Mouse (Mus musculus): Measurements from ENCODE around the gene Exosc2. TPM values are rescaled to one million over a fixed set of nuclear protein-coding genes. Genes with fewer than 3 reads are reported as not detected.

Exosc2 gene
- polyA plus RNA-seq, 1 experiment = 24.4 TPM

DNA sequence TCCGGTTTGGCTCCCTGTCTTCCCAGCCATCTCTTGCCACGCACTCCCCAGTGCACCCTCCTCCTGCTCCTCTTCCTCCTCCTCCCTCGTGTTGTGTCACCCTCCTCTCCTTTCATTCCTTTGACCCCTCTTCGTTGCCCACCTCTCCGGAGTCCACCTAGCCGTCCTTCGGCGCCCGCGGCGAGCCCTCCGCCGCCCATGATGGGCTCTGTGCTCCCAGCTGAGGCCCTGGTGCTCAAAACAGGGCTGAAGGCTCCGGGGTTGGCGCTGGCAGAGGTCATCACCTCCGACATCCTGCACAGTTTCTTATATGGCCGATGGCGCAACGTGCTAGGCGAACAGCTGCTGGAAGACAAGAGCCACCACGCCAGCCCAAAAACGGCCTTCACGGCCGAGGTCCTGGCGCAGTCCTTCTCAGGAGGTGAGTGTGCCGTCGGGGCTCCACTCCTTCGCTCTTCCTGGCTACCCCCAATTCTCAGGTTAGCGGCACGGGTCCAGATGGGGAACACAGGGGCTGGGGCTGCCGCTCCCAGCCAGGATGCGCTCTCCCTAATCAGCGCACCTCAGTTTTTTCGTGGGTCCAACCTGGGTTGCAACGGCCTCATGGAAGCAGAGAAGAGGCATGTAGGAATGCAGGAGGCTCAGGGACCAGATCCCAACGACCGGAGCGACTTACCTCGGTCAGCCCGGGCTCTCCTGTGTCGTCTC, 30.5 kb upstream of the Exosc2 start, which contains the start of gene Prdm12:
Prdm12 (plus strand) TSS at position 137 of the 708 bp plus-strand sequence.
- Histone ChIP-seq H3K4me3 (ENCODE audit: insufficient read depth, low read length) (no peak within 1 kb of the TSS), H3K4me1 (ENCODE audit: control insufficient read depth, insufficient read depth, low read length) (no peaks in the 10 kb centered on the region), H3K27ac (ENCODE audit: insufficient read depth, low read length) (no peak within 1 kb of the TSS)
- no peak for TF ChIP-seq CTCF (IDR thresholded peaks at IDR 0.05; ENCODE audit: extremely low read depth, insufficient read depth, low read length)
- TF ChIP-seq POLR2A (IDR thresholded peaks at IDR 0.05; ENCODE audit: extremely low read depth, insufficient read depth, low read length) = no peak

GRCm38 (mm10) chr2:31640609-31641507, 29.7 kb upstream of the Exosc2 start:
- H3K4me3 ChIP-seq (ENCODE audit: insufficient read depth, low read length) = no peak overlapping the region
- no peak overlapping the region for H3K27ac ChIP-seq (ENCODE audit: insufficient read depth, low read length)
- H3K4me1 ChIP-seq (ENCODE audit: control insufficient read depth, insufficient read depth, low read length) = no peaks in the 10 kb centered on the region
- TF ChIP-seq POLR2A (IDR thresholded peaks at IDR 0.05; ENCODE audit: extremely low read depth, insufficient read depth, low read length) = no peak
- TF ChIP-seq CTCF (IDR thresholded peaks at IDR 0.05; ENCODE audit: extremely low read depth, insufficient read depth, low read length) = no peak

DNA sequence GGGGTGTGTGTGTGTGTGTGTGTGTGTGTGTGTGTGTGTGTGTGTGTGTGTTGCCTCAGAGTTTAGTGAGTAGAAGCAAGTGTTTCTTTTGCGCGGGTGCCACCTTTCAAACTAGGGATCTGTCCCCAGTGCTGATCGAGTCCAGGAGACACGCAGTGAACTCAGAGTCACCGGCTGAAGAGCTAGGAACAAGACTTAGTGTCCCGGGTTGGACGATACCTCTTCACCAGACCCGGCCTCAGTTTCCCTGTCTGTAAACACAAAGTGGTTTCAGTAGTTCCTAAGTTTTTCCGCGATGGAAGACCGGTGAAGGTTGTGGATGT, 29.0 kb upstream of the Exosc2 start:
- no peak overlapping the region for H3K4me3 ChIP-seq (ENCODE audit: insufficient read depth, low read length)
- TF ChIP-seq CTCF (IDR thresholded peaks at IDR 0.05; ENCODE audit: extremely low read depth, insufficient read depth, low read length) = no peak
- no peak for TF ChIP-seq POLR2A (IDR thresholded peaks at IDR 0.05; ENCODE audit: extremely low read depth, insufficient read depth, low read length)
- H3K27ac ChIP-seq (ENCODE audit: insufficient read depth, low read length) = no peak overlapping the region
- H3K4me1 ChIP-seq (ENCODE audit: control insufficient read depth, insufficient read depth, low read length) = no peaks in the 10 kb centered on the region

DNA sequence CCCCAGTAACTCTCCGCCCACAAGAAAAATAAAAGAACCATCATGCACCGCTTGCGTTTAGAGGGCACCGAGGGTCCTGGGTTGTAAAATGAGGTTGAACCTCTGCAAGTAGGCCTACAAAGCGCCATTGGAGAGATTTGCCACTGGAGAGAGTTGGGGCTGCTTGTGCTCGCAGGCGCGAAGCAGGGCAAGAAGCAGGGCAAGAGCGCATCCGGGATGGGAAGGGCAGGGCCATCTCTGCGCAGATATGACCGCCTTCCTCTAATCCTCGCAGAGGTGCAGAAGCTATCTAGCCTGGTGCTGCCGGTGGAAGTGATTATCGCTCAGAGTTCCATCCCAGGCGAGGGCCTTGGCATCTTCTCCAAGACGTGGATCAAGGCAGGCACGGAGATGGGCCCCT, 28.6 kb upstream of the Exosc2 start:
- Histone ChIP-seq H3K27ac (ENCODE audit: insufficient read depth, low read length) (no peak overlapping the region), H3K4me1 (ENCODE audit: control insufficient read depth, insufficient read depth, low read length) (no peaks in the 10 kb centered on the region), H3K4me3 (ENCODE audit: insufficient read depth, low read length) (no peak overlapping the region)
- TF ChIP-seq CTCF (IDR thresholded peaks at IDR 0.05; ENCODE audit: extremely low read depth, insufficient read depth, low read length) (no peak), POLR2A (IDR thresholded peaks at IDR 0.05; ENCODE audit: extremely low read depth, insufficient read depth, low read length) (no peak)

DNA sequence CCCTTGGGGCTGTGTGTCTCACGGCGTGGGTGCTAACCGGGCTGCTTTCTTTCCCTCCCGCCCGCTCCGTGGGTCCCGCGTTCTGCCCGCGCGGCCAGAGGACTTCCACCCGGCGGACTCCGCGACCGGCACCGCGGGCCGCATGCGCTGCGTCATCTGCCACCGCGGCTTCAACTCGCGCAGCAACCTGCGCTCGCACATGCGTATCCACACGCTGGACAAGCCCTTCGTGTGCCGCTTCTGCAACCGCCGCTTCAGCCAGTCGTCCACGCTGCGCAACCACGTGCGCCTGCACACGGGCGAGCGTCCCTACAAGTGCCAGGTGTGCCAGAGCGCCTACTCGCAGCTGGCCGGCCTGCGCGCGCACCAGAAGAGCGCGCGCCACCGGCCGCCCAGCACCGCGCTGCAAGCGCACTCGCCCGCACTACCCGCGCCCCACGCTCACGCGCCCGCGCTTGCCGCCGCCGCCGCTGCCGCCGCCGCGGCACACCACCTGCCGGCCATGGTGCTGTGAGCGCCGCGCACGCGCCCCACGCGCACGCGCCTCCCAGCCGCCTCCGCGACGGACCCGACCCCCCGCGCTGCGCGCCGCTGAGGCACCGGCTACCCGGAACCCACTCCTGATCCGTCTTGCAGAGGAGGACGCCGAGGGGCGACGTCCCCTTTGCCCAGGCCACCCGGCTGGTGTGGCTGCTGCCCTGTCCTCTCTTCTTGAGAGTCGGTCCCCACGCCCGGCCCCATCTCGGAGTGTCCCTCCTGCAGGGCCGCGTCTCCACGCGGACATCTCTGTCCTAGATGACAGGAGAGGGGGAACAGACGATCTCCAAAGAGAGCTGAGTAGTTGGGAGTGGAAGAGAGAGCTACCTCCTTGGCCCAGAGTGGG, 16.3 kb upstream of the Exosc2 start:
- TF ChIP-seq CTCF (IDR thresholded peaks at IDR 0.05; ENCODE audit: extremely low read depth, insufficient read depth, low read length) (no peak), POLR2A (IDR thresholded peaks at IDR 0.05; ENCODE audit: extremely low read depth, insufficient read depth, low read length) (peak; percentile 30; the same call in 1 of the 2 replicates)
- Histone ChIP-seq H3K4me1 (ENCODE audit: control insufficient read depth, insufficient read depth, low read length) (no peaks in the 10 kb centered on the region), H3K27ac (ENCODE audit: insufficient read depth, low read length) (peak overlapping the region; percentile 69; the same call in 1 of the 2 replicates), H3K4me3 (ENCODE audit: insufficient read depth, low read length) (peak overlapping the region; percentile 64)

DNA sequence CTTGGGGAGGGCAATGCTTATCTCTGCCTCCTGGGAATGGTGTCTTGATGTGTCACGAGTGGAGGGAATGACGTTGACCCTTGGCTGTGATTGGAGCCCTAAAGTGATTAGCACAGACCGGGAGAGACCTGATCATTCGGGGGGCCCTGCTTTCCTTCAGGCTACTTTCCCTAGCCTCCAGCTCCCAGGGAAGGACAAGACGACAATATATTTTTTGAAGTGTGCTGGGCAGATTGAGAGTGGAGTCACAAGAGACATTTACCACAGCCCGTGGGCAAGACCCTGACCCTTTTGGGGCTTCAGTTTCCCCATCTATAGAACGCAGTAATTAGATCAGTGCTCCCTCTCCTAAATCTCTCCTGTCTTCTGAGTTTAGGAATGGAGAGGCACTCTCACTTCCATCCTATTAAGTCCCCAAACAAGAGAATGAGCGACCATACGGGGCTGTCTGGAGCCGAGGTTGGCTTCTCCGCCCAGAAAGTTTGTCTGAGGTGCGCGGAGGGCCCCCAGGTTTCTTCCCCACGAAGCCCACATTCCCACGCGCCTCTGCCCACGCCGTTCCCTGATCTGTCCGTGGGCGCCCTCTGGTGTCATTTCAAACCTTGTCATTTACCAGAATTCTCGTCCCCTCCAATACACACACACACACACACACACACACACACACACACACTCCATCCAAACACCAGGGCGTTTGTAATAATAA, 15.5 kb upstream of the Exosc2 start:
- H3K4me1 ChIP-seq (ENCODE audit: control insufficient read depth, insufficient read depth, low read length) = no peaks in the 10 kb centered on the region
- TF ChIP-seq POLR2A (IDR thresholded peaks at IDR 0.05; ENCODE audit: extremely low read depth, insufficient read depth, low read length) (no peak), CTCF (IDR thresholded peaks at IDR 0.05; ENCODE audit: extremely low read depth, insufficient read depth, low read length) (peak; percentile 56)
- peak overlapping the region; percentile 64 for H3K4me3 ChIP-seq (ENCODE audit: insufficient read depth, low read length)
- H3K27ac ChIP-seq (ENCODE audit: insufficient read depth, low read length) = no peak overlapping the region

DNA sequence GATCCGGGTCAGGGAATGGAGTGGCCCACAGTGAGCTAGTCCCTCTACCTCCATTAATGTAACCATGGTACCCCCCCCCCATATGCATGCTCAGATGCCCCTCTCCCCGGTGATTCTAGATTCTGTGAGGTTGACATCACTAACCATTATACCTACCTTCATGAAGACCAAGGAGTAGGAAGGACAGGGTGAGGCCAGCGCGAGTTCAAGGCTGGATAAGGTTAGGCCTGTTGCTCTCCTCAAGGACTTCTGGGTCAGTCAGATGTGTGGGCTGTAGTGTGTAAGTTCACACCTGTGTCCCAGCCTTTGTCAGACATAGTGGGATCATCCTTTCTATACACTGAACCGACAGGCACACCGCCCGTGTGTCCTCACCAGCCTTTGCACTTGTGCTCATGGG, 14.1 kb upstream of the Exosc2 start:
- Histone ChIP-seq H3K4me1 (ENCODE audit: control insufficient read depth, insufficient read depth, low read length) (no peaks in the 10 kb centered on the region), H3K4me3 (ENCODE audit: insufficient read depth, low read length) (no peak overlapping the region), H3K27ac (ENCODE audit: insufficient read depth, low read length) (no peak overlapping the region)
- TF ChIP-seq CTCF (IDR thresholded peaks at IDR 0.05; ENCODE audit: extremely low read depth, insufficient read depth, low read length) (no peak), POLR2A (IDR thresholded peaks at IDR 0.05; ENCODE audit: extremely low read depth, insufficient read depth, low read length) (no peak)

GRCm38 (mm10) chr2:31662939-31663803, 7.3 kb upstream of the Exosc2 start:
- Histone ChIP-seq H3K4me3 (ENCODE audit: insufficient read depth, low read length) (no peak overlapping the region), H3K27ac (ENCODE audit: insufficient read depth, low read length) (no peak overlapping the region), H3K4me1 (ENCODE audit: control insufficient read depth, insufficient read depth, low read length) (no peaks in the 10 kb centered on the region)
- TF ChIP-seq CTCF (IDR thresholded peaks at IDR 0.05; ENCODE audit: extremely low read depth, insufficient read depth, low read length) (no peak), POLR2A (IDR thresholded peaks at IDR 0.05; ENCODE audit: extremely low read depth, insufficient read depth, low read length) (no peak)

Data from cortical plate, adult 2 months (tissue).